Mouse (Mus musculus) T-helper 1 cell (primary cell): ENCODE data around the gene Bahcc1.

Experiments
- in situ Hi-C: fragments of 300-600 bp; cut with MboI, MseI; formaldehyde crosslinking; loops from one replicate; pipeline ENCODE4 v1.15.1; 2025; ENCODE audit warnings: high pct_unique_total_duplicates

Gene Bahcc1

DNA sequence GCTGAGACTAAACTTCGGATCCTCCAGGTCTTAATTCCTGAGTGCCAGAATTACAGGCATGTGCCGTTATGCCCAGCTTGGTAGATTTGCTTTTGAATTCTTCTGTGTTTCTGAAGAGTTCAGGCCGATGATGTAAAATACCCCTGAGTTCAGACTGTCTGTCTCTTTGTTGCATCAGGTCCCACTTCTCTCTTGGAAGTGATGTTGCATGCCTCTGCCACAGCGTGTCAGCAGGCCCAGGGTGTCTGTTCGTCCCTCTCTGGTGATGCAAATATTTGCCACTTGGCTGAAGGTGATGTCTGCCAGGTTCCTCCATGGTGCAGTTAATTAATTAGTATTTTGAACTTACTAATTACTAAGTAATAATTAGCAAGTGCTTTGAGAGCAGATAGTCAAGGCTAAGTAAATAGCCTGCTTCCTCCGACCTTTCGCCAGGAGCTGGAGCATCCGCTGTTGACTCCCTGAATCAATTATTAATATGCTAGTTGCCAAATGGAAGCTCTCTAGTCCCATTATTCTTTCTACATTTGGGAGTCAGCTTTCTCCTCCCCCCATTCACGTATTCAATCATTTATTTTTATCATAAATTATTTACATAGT is 26.6 kb upstream of the Bahcc1 start:
- in situ Hi-C loops: loop anchor here (5.0 kb wide), 1 partner anchor 94 kb away; no protein-coding TSS in a partner anchor

DNA sequence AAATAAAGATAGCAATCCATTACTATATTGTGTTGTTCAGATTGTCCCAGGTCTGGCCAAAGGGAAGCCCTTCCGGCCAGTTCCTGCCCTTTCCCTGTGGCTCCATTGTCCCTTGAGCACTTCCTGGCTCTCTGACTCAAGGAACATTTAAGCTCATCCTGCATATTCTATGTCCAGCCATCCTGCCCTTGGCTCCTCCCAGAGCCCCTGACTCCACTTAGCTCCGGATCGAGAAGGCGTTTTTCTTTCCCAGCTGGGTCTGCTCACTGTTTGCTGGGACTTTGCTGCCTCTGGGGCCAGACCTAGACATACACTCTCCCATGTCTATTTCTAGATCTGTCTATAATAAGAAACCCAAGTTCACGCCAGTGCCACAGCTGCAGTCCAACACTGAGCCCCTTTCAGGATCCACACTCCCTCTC is 26.1 kb upstream of the Bahcc1 start:
- in situ Hi-C loops: loop anchor here (5.0 kb wide), 1 partner anchor 94 kb away; no protein-coding TSS in a partner anchor

DNA sequence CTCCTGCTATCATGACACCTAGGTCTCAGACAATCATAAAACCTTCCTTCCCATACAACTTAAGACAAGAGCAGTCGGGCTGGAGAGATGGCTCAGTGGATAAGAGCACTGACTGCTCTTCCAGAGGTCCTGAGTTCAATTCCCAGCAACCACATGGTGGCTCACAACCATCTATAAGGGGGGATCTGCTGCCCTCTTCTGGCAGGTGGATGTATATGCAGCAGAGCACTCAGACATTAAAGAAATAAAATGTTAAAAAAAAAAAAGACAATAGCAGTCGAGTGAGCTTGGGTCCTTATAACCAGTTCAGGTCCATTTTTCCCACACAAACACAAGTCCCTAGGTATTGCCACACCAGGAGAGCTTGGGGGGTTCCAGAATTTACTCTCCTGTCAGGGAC is 23.9 kb upstream of the Bahcc1 start:
- in situ Hi-C loops: loop anchor here (5.0 kb wide), 1 partner anchor 97 kb away; no protein-coding TSS in a partner anchor

DNA sequence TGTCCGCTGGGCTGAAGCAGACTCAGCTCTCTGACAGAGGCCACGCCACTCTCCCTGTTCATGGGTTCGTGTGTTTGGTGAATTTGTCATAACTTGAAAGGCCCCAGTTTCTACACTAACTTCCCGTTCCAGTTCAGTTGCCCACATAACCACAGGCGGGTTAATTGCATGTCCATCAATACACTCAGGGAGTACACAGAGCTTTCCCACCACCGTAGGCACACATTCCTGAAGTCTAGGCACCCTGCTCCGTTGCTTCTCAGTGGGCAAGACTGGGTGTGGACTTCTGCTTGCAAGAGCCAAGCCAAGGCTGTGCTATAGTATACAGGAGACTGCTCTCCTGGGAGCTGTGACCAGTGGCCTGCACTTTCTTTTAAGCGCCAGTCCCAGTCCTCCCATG is 23.3 kb upstream of the Bahcc1 start:
- in situ Hi-C loops: loop anchor here (5.0 kb wide), 1 partner anchor 97 kb away; no protein-coding TSS in a partner anchor

DNA sequence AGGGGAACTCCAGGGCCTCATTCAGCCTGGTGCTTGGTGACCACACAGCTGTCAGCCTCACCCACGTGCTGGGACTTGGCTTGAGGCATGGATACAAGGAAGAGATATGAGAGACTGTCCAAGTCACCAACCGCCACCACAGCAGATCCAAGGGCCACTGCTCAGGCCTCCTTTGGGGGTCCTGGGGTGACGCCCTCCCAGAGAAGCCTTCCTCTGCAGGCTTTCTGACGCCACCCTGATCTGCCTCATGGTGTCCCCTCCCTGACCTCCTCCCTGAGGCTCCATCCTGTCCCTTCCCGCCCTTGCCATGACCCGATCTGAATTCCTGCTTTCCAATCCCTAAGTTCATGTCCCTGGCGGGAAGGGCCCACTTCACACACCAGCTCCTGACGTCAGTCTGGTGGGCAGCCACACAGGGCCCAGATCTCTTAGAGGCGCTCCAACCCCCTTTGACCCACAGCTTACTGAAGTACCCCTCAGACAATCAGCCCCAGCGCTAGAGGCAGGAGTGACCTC is 17.0 kb upstream of the Bahcc1 start:
- in situ Hi-C loops: no loop called here

DNA sequence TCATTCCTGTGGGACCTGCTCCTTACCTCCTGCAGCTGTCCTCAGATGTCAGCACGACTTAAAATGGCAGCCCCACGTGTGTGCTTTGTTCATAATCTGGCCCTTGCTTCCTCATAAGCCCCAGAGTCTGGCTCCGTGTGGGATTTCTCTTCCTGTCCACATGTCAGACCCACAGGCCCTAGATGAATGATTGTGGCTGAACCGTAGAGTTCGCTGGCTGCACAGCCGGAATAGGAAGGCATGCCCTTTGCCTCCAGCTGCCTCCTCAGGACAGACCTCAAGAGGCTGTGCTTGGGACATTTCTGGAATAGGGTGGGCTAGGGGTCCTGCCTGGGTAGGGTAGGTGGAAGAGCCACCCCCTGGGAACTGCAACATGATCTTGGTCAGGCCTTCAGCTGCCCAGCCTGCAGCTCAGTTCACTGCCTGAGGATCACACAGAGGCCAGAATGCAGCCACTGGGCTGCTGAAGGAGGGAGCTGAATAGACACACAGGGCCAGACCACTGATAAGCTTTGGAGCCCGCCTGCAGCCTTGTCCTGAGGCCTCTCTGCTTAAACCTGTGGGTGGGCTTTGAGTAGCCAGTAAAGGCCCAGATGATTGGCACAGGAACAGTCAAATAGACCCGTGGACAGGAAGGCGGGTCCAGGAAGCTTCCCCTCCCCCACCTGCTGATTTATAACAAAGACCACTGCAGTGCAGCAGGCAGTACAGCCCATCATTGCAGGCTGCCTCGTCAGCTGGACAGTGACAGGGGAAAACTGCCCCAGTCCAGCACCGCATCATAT is 16.0 kb upstream of the Bahcc1 start:
- in situ Hi-C loops: no loop called here

DNA sequence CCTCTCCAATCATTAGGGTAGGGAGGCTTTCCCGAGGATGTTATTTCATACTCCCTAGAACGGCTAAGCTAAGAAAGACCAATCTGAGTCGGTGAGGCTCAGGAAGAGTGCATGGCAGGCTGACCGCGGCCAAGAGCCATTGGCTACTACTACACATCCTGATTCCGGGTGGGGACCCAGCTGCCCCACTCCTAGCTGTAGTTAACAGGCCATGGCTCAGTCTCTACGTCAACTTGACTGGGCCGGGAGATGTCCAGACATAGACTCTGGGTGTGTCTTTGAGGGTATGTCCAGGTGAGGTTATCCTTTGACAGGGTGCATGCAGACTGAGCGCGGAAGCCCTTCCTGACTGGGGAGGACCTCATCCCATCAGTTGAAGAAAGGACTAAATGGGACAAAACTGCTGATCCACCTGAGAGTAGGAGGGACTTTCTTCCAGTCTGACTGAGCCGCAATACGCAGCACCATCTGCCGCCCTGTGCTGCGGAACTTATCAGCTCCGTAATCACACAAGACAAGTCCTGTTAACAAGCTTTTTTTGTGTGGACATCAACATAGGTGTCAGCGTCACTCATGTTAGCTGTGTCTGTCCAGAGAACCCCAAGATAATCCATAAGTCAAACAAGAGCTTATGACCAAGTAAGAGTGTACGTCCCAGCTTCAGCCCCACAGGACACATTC is 14.4 kb upstream of the Bahcc1 start:
- in situ Hi-C loops: no loop called here

DNA sequence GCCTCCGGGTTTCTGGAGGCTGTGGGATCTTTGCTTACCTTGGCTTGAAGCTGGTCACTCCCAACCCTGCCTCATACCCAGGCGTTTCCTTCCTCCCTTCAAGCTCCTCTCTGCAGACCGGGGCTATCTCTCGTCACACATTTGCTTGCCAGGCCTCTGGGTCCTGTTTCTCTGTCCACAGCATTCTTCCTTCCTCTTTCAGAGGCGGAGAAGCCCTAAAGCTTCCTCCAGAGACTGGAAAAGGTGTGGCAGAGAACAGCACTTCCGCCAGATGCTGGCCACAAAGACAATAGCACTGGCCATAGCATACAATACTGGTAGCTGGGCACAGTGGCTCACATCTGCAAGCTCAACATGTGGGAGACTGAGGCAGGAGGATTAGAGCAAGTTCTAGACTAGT is 13.8 kb upstream of the Bahcc1 start:
- in situ Hi-C loops: no loop called here

DNA sequence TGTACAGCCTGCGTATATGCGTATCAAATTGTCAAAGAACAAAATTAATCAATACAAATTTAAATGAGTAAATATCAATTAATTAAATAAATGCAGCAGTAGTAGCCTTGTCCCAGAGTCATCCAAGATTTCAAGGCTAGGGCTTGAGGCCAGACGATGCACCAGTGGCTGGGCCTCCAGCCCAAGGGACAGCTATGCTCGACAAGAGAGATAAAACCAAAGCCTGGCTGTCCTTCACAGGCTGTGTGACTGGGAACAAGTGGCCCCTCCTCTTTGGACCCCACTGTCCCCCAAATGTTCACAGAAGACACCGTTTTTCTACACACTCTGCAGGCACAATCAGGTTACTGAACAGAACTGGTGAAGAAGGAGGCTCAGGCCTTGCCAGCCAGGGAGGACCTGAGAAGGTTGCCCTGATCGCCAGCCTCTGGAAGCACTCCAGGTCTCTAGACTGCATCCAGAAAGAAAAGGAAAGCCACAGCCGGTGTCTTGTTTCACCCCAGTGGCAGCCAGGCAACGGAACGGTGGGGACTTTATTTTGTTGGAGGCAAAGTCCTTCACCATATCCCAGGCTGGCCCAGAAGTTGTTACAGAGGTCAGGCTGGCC is 12.7 kb upstream of the Bahcc1 start:
- in situ Hi-C loops: no loop called here

DNA sequence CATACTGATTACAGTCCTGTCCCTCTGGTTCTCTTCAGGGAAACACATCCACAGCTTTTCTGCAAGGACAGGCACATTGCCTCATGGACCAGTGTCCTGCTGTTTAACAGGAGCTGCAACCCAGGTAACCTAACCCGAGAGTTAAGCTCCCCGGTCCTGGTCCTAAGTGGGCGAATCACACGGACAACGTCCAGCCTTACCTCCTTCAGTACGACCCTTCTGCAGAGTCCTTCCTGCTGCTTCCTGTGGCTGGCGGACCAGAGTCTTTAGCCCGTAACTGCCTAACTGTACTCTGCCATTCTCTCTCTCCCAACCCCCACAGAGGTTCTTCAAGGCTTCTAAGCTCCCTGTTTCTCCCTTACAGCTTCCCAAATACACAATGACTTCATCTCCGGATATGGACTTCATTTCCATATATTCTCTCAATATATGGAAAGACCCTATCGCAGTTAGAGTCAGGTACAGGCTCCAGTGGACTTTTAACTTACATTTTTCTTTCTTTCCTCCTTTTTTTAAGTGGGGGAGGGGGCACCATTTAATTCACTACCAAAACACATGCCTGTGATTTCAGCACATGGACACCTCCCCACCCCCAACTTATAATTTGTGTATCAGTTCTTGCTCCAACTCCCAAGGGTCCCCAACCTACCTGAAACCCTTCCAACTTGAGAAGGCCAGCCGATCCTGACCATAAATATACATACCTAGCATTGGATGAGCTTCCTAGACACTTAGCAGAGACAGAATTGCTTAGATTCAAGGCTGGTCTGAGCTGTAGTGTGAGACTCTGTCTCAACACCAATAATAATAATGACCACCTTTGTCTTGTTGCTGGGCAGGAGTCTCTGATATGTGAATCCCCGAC is 11.6 kb upstream of the Bahcc1 start:
- in situ Hi-C loops: no loop called here

DNA sequence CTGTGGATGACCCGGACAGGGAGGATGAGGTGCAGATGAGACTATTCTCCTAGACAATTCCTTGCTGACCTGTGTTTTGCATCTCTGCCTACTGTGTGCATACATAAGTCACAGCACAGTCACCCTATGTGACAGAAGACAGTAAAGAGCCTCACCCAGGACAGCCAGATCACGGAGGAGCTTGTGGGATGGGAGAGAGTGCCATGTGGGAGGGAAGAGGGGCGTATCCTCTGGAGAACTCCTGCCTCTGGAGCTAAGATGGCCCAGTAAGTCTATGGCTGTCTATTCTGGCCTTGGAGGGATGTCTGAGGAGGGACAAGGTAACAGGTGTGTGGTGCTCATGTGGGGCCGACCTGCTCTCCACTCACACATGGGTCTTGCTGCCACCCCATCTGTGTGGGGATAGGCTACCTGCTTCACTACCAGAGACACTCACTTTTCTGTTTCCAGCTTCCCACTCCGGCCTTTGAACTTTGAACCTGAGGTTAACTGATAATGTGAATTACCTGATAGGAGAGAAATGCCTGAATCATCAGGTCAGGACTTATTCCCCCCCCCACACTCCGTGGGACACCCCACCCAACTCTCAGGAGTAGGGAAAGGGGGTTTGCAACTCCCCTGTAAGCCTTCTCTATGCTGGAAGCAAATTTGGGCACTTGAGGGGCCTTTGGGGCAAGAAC is 10.2 kb upstream of the Bahcc1 start:
- in situ Hi-C loops: no loop called here

DNA sequence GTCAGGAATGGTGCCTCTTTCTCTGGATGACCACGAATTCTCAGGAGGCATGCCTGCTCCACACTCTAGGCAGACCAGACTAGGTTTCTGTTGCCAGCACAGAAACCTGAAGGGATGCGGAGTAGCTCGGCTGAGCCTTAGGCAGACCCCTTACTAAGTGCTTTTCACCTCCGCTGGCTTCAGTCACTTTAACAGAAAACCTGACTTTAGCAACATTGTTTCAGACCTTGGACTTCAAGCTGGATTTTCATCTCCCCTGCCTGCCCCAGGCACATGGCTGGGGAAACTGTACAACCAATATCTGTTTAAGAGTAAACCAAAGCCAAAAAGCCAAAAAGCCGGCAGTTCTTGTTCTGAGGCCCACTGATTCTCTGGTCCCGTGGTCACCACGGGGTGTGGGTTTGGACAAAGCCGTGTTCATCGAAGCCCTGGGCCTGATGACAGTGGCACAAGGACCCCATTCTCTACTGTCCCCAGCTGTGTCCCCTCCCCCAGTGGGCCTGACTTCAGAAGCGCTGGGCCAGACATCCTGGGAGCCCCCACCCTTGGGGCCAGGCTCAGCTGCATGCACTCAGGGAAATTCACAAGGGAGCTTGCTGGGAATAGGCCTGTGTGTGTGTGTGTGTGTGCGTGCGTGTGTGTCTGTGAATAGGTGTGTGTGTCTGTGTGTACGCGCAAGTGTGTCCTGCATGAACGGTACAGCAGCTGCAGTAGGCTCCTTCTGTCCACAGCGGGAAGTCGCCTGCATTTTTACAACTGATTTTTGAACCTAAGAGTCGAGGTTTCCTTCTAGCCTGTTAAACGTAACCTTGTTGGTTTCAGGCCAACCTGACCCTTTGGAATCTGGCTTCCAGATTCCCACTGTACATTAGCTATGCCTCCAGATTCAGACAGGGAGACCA is 8.9 kb upstream of the Bahcc1 start:
- in situ Hi-C loops: no loop called here

DNA sequence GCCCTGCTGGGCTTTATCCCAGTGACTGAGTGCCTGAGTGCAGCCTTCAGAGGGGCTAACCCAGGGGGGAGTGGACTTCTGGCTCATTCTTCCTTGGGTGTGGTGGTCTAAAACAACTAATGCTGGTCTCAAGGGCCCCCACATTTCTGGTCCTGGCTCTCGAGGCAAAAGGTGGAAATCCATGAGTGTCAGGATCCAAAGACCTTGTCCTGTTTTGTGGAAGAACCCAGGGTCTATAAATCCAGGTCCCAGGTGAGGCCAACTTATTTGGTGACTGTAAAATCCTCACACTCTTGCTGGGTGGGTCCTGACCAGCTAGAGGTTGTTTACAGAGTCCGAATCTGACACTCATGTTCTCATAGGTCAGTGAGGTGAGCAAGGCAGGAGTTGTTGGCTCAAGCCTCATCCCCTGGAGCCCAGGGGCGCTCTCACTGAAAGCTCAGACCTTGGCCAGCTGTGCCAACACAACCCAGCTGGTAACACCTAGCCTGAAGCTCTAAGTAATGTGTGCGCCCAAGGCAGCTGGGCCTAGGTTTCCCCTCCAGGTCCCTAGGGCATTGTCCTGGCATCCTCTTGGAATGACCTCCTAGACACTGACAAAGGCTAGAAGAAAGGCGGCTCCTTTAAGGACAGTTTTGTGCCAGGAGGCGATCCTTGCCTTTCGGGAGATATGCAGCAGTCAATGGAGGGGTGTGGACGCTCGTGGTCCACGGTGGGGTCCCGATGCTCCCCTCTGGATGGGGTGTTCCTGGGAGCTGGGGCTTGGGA is 8.1 kb upstream of the Bahcc1 start:
- in situ Hi-C loops: no loop called here

DNA sequence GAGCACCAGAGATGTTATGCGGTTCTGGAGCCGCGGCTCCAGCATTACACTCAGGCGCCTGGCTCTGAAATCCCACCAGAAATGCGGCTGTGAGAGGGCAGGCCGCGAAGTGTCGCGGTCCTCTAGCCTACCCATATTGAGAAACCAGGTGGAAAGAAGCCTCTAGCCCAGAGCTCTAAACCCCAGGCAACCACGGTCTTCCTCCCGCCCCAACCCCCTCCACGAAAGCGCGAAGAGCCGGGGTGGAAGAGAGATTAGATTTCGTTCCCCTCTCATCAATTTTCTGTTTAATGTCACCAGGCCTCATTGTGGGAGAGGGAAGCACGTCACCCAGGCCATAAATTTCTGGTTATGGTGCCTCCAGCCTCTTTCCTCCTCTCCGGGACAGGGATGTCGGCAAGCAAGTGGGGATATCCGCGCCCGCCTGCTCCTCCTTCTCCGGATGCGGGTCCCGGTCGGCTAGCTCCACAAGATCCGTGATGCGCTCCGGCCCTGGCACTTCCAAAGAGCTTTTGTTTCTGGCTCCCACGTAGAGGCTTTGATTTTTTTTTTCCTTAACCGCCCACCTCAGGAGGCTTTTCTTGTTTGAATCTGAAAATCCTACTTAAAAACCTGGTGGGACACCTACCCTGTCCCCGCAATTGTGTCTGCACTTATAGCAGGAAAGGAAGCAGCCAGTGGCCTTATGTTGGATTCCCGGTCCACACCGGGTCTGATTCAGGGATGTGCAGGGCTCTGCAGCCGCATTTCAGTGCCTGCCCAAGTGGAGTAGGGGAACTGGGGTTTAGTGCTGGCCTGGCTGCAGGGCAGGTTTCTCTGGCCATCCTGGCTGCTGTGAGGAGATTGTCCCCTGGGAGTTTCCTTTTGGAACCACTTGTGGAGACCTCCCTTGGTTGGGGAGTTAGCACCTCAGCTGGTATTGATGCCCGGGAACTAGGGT is 7.2 kb upstream of the Bahcc1 start:
- in situ Hi-C loops: no loop called here

DNA sequence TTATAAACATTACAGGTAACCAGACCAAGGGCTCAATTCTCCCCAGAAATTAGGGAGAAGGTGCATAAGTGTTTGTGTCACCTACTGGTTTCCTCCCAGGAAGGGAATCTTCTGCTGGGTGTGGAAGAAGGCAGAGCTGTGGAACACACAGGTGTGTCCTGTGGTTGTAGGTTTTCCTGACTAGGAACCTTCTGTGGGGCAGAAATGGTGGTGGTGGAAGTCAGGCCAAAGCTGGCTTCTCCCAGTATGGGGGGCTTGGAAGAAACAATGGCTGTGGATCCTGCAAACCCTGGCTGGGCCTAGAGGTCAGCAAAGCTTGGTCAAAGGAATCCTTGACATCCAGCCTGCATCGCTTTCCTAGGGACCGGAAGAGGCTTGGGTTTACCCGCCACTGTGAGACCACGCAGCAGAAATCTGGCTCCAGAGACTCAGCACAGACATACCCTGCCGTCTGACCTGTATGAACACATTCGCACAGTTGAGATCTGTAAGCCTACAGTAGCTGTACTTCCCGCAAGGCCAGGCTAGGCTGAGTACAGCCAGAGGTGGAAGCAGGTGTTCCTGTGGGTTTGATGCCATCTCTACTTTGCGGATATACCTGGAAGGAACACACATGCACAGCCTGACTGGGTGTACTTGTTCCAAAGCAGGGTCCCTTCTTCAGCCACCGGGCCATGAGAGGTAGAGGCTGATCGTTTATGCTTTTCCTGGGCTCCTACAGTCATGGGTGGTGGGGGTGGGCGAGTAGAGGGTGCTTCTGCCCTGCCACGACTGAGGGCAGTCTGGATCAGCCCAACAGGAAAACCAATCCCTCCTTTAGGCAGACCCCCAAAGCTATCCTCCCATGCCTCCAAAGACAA is 6.1 kb upstream of the Bahcc1 start:
- in situ Hi-C loops: no loop called here

DNA sequence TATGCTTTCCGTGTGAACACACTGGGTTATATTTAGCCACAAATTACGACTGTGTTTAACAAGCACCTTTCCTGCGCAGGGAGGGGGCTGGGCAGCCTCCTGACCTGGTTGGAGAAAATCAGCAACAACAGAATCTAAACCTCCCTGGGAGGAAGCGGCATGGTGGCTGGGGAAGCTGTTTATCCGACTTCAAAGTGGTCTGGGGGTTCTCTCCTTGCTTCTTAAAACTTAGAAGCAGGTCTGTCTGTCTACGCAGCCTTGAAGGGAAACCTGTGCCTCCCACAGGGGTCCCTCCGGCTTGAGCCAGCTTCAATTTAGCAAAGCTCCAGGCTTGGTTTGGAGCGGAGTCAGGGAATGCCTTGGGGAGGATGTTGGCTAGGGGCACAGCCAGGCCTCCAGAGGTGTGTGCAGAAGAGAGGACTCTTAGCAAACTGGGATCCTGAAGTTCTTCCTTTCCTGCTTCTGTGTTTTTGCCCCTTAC is 5.1 kb upstream of the Bahcc1 start:
- in situ Hi-C loops: no loop called here
